Mouse (Mus musculus) limb, embryonic 15.5 days (tissue): Measurements from ENCODE around the gene Fgfr2. TPM values are rescaled to one million over a fixed set of nuclear protein-coding genes. Genes with fewer than 3 reads are reported as not detected.
A peak's percentile ranks its signal among the peaks of the same experiment; 100 is the strongest.

ENCODE experiments used
- ATAC-seq: fragments of 200-750 bp; cut with Nextera tagmentation; 2 replicates; pipeline ENCODE4 v1.8.0; 2017; ENCODE audit warnings: low read depth, moderate TSS enrichment; ENCODE audit not compliant: insufficient number of reproducible peaks, low FRiP score, low TSS enrichment
- H3K27ac ChIP-seq: fragments of 300-500 bp; sonication (generic); 2 replicates; pipeline ENCODE4 v1.5.1; 2015; ENCODE audit warnings: moderate library complexity, mild to moderate bottlenecking, inconsistent platforms
- H3K27me3 ChIP-seq: fragments of 300-500 bp; sonication (generic); 2 replicates; pipeline ENCODE4 v1.6.1; 2015; ENCODE audit warnings: inconsistent platforms
- H3K36me3 ChIP-seq: fragments of 300-500 bp; sonication (generic); 2 replicates; pipeline ENCODE4 v1.6.1; 2015; ENCODE audit warnings: inconsistent platforms
- H3K4me1 ChIP-seq: fragments of 300-500 bp; sonication (generic); 2 replicates; pipeline ENCODE4 v1.6.1; 2015; ENCODE audit warnings: inconsistent platforms
- H3K4me2 ChIP-seq: fragments of 300-500 bp; sonication (generic); 2 replicates; pipeline ENCODE4 v1.6.1; 2015; ENCODE audit warnings: mild to moderate bottlenecking, inconsistent platforms
- H3K4me3 ChIP-seq: fragments of 300-500 bp; sonication (generic); 2 replicates; pipeline ENCODE4 v1.5.1; 2015; ENCODE audit warnings: mild to moderate bottlenecking, inconsistent platforms
- H3K9ac ChIP-seq: fragments of 300-500 bp; sonication (generic); 2 replicates; pipeline ENCODE4 v1.6.1; 2015; ENCODE audit warnings: inconsistent platforms
- H3K9me3 ChIP-seq: fragments of 300-500 bp; sonication (generic); 2 replicates; pipeline ENCODE4 v1.6.1; 2016; ENCODE audit warnings: inconsistent platforms
- WGBS: fragments of 180-500 bp; shearing (Covaris S2); methylation state at CpG from one replicate; pipeline ENCODE4 v1.1.7; 2015; 5-methylcytosine and 5-hydroxymethylcytosine counted together
- polyA plus RNA-seq: library from polyadenylated mRNA; unstranded; fragments of >200 nt; fragmentation: Nextera tagmentation; extraction: Ambion mirVana; gene quantifications from 2 replicates; pipeline ENCODE4 v1.2.1, GENCODE M21; 2015

Gene Fgfr2
- polyA plus RNA-seq, 1 experiment from 2014 or later, result 101 TPM

DNA sequence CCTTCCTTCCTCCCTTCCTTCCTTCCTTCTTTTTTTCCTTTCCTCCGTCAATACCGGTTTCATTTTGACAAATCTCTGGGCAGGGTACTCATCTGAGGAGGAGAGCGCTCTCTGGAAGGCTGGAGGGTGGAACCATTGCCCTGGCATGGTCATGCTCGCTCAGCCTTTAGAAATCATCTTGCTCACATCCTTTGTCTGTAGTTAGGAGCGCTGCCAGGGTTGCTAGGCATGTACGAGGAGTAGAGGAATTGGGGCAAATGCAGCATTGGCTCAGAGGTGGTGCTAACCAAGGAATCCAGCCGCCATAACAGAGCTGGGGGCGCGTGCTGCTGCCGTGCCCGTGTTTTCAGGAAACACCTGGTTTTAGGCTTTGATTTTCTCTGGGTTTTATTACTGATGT lies 491.8 kb downstream of the Fgfr2 start:
- Histone ChIP-seq H3K4me3 (no peak overlapping the region), H3K9me3 (no peaks in the 10 kb centered on the region), H3K36me3 (no peaks in the 10 kb centered on the region), H3K27me3 (no peaks in the 10 kb centered on the region), H3K27ac (no peak overlapping the region), H3K9ac (no peak overlapping the region), H3K4me1 (no peaks in the 10 kb centered on the region), H3K4me2 (no peak overlapping the region)
- no peak for ATAC-seq
- WGBS, result 72% methylated on average over 11 of the region's 11 CpGs

DNA sequence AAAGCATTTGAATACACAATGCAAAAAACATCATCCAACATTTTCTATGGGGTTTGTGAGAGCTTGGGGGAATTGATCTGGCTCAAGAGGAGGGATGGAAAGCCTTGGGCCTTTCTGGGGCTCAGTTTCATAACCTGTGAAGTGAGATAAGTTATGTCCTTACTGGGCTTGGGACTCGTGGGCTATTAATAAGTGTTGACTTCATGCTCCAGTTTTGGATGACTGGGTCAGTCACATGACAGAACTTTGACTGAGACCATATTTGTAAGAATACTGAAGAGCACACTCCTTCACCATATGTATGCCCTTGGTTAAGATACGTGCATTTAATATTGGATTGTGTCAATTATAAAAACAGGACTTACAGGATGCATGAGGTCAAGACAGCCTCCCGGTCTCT lies 495.7 kb downstream of the Fgfr2 start:
- Histone ChIP-seq H3K27ac (no peak overlapping the region), H3K4me1 (no peaks in the 10 kb centered on the region), H3K9me3 (no peaks in the 10 kb centered on the region), H3K4me3 (no peak overlapping the region), H3K9ac (no peak overlapping the region), H3K36me3 (no peaks in the 10 kb centered on the region), H3K4me2 (no peak overlapping the region), H3K27me3 (no peaks in the 10 kb centered on the region)
- no peak for ATAC-seq
- WGBS, result 73% methylated on average over 3 of the region's 3 CpGs

DNA sequence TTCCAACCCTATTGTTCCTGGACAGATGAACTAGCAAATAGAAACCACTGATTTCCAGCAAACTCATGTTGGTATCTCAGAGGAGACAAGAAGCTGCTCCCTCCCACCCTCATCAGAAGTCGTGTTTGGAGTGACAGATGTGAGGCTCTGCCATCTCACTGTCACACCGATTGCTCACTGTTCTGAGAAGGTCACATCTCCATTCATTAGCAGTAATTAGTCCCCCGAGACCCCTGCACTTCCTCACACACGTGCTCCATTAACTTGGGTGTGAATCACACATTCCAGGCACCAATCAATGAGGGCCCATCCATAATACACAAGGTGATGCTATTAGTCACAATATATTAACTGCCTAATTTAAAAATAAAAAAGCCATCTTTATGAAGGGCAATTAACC lies 497.0 kb downstream of the Fgfr2 start:
- Histone ChIP-seq H3K36me3 (no peaks in the 10 kb centered on the region), H3K27me3 (no peaks in the 10 kb centered on the region), H3K4me3 (no peak overlapping the region), H3K9me3 (no peaks in the 10 kb centered on the region), H3K27ac (no peak overlapping the region), H3K9ac (no peak overlapping the region), H3K4me2 (no peak overlapping the region), H3K4me1 (no peaks in the 10 kb centered on the region)
- ATAC-seq, result no peak
- 40% methylated on average over 4 of the region's 4 CpGs for WGBS

DNA sequence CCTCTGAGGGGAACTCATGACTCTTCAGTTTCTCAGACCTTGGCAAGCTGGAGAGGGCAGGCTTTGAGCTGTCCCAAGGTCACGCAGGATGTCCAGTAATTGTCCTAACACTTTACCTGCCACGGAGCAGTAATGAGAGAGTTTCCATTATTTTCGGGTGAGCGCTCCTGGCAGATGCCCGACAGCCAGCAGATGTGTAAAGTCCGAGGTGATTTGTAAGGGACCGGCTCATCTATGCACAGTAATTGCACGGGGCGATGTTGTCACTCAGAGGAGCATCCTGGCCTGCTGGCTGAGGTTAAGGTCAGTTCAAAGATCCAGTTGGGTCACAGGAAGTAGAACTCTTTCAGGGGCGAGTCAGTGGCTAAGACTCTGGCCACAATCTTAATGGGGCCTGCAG lies 499.0 kb downstream of the Fgfr2 start:
- WGBS, result 73% methylated on average over 10 of the region's 10 CpGs

DNA sequence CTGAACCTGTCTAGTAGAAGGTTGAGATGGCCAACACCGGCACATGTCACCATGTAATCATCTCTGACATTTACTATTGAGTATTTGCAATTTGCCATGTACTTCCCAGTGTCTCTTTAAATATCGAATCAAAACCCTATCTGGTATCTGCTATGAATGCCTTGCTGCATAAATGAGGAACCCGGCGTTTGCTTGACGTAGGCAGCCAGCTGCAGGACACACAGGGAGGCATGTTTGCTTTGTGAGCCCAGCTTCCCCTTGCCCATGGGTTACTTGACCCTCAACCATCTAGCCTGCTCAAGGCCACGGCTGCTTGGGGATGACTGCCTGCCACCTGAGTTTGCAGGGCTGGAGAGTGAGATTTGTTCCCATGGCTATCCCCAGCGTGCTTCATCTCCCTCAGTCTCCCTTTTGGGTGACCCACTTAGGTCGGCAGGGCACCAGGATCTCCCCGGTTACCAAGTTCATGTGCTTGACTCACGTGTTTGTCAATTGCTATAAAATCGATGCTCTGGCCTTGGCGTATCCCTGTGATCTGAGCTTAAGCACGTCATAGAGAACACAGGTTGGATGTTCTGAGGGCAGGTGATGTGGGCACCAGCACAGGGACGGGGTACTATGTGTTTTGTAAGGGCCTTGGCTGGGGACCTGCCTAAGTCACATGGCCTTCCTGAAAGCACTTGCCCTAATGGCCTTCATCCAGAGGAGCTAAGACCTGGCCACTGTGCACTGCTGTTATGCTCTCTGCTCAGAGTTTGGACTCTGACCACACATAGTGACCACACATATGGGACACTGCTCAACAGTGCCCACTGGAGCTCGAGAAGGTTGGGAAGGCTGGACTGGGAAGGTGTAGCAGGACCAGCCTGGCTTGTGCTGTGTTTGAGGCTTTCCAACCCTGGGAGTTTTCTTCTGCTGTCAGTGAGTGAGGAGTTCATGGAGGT lies 502.9 kb downstream of the Fgfr2 start:
- no peak overlapping the region for H3K9ac ChIP-seq
- H3K4me3 ChIP-seq, result no peak overlapping the region
- H3K27me3 ChIP-seq, result no peaks in the 10 kb centered on the region
- H3K4me2 ChIP-seq, result no peak overlapping the region
- no peak for ATAC-seq
- WGBS, result 87% methylated on average over 15 of the region's 15 CpGs
- peaks cover 5% of the 10 kb centered on the region; the same call in 1 of the 2 replicates for H3K4me1 ChIP-seq
- no peak overlapping the region for H3K27ac ChIP-seq
- H3K36me3 ChIP-seq, result no peaks in the 10 kb centered on the region
- no peaks in the 10 kb centered on the region for H3K9me3 ChIP-seq

More for the DNA sequence above, 499.0 kb downstream of the Fgfr2 start:
- Histone ChIP-seq H3K4me1 (no peaks in the 10 kb centered on the region), H3K27me3 (no peaks in the 10 kb centered on the region), H3K4me3 (no peak overlapping the region), H3K27ac (no peak overlapping the region), H3K36me3 (no peaks in the 10 kb centered on the region), H3K4me2 (no peak overlapping the region), H3K9me3 (no peaks in the 10 kb centered on the region), H3K9ac (no peak overlapping the region)
- no peak for ATAC-seq

DNA sequence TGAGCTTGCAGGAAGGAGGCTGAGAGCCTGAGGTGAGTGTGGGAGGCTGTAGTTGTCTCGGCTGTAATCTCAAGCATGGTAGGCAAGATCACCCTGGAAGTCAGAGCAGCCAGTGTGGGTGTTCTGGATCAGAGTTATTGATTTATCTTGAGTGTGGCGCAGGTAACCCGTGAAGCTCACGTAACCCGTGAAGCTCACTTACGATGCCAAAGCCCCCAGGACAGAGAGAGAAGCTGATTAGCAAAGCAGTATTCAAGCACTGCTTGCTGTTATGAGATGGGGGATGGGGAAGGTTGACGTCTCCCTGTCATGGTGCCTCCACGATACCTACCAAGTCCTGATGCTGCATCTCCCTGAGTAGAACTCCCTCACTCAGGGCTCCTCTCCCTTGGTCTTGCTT lies 503.6 kb downstream of the Fgfr2 start:
- no peak overlapping the region for H3K4me3 ChIP-seq
- H3K4me1 ChIP-seq, result peaks cover 5% of the 10 kb centered on the region; the same call in 1 of the 2 replicates
- no peaks in the 10 kb centered on the region for H3K27me3 ChIP-seq
- ATAC-seq, result no peak
- no peak overlapping the region for H3K4me2 ChIP-seq
- H3K36me3 ChIP-seq, result no peaks in the 10 kb centered on the region
- 90% methylated on average over 8 of the region's 8 CpGs for WGBS
- H3K9me3 ChIP-seq, result no peaks in the 10 kb centered on the region
- no peak overlapping the region for H3K9ac ChIP-seq
- H3K27ac ChIP-seq, result no peak overlapping the region

DNA sequence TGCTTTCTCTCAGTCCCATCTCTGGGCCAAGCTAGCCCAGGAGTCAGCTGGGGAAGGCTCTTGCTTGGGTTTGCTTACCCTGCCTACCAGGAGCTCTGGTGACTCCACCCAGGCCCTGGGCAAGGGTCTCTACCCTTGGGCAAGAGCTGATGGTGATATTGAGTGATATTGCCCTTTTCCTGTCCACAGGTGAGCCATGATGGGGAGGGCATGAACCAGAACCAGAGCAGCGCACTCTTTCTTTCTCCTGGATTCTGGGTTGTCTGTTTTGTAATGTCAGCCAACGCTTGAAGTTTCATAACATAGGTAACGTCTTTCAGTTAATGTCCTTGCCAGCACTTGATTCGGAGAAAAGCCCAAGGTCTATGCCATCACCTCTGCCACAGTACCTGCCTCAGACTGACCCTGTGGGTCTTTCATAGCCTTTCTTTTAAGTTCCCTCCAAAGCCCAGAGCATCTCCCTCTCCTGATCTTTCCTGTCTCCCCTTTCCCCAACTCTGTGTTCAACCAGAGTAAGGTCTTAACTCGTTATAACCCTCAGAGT lies 506.1 kb downstream of the Fgfr2 start:
- ATAC-seq, result no peak
- WGBS, result 75% methylated on average over 5 of the region's 5 CpGs
- Histone ChIP-seq H3K36me3 (no peaks in the 10 kb centered on the region), H3K27me3 (no peaks in the 10 kb centered on the region), H3K4me3 (no peak overlapping the region), H3K9me3 (no peaks in the 10 kb centered on the region), H3K27ac (no peak overlapping the region), H3K4me2 (no peak overlapping the region), H3K4me1 (peaks cover 7% of the 10 kb centered on the region), H3K9ac (no peak overlapping the region)

DNA sequence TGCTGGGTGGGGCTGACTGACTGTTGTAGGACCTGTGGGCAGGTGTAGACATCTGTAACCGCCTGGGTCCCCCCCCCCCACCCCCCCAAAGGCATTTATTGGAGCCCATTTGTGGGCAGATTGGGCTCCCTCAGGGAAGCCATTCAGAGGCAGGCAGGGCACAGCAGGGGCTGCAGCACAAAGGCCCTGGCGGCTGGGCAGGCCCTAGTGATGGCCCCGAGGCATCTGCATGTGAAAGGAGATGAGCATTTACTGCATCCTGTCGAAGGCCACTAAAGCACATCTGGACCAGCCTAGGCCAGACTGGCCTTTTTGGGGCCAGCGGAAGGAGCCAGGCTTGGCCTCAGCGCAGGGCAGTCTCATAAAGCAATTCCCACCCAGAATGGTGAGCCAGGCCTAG lies 506.8 kb downstream of the Fgfr2 start:
- H3K27ac ChIP-seq, result no peak overlapping the region
- H3K9me3 ChIP-seq, result no peaks in the 10 kb centered on the region
- no peak for ATAC-seq
- H3K9ac ChIP-seq, result no peak overlapping the region
- no peaks in the 10 kb centered on the region for H3K36me3 ChIP-seq
- WGBS, result 32% methylated on average over 6 of the region's 6 CpGs
- H3K27me3 ChIP-seq, result no peaks in the 10 kb centered on the region
- peaks cover 7% of the 10 kb centered on the region for H3K4me1 ChIP-seq
- no peak overlapping the region for H3K4me3 ChIP-seq
- H3K4me2 ChIP-seq, result no peak overlapping the region

DNA sequence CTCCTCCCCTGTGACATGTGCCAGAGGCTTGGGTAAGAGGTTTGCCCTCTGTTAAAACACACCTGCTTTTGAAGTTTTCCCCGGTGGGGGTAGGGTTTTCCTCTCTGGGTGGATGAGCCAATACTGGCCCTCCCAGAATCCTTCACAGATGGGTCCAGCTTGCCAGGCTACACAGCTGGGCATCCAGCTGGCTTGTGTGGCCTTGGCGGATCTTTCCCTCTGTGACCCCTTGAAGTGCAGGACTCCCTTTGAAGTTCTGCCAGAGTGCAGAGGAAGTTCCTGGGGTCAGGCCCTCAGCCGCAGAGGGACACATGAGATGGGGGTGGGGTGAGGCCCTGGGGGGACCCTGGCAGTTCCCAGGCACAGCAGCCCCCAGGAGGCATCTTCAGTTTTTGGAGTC lies 507.8 kb downstream of the Fgfr2 start:
- H3K4me2 ChIP-seq, result no peak overlapping the region

DNA sequence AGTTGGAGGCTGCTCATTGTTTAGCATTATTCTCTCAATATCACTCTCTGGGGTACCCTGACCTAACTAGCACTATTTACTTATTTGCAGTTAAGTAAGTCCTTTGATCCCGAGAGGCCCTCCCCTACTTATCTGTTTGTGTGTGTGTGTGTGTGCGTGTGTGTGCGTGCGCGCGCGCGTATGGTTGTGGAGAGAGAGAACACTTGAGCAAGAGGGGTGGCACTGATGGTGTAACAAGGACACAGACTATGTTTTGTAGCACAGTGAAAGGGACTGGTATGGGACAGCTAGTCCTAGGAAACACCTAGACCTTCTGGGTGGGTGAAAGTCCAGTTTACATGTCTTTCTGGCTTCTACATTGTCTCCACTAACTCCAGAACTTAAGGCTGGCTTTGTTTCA lies 511.6 kb downstream of the Fgfr2 start:
- H3K36me3 ChIP-seq, result no peaks in the 10 kb centered on the region
- ATAC-seq, result no peak
- peaks cover 12% of the 10 kb centered on the region for H3K4me1 ChIP-seq
- no peak overlapping the region for H3K9ac ChIP-seq
- H3K4me2 ChIP-seq, result no peak overlapping the region
- H3K27me3 ChIP-seq, result no peaks in the 10 kb centered on the region
- whole genome bisulfite sequencing, result 97% methylated on average over 8 of the region's 8 CpGs
- no peak overlapping the region for H3K27ac ChIP-seq
- no peaks in the 10 kb centered on the region for H3K9me3 ChIP-seq
- H3K4me3 ChIP-seq, result no peak overlapping the region

More for the DNA sequence above, 507.8 kb downstream of the Fgfr2 start:
- Histone ChIP-seq H3K27me3 (no peaks in the 10 kb centered on the region), H3K9me3 (no peaks in the 10 kb centered on the region), H3K9ac (no peak overlapping the region), H3K4me3 (no peak overlapping the region), H3K27ac (no peak overlapping the region), H3K4me1 (peaks cover 14% of the 10 kb centered on the region), H3K36me3 (no peaks in the 10 kb centered on the region)
- no peak for ATAC-seq
- WGBS, result 23% methylated on average over 3 of the region's 3 CpGs

DNA sequence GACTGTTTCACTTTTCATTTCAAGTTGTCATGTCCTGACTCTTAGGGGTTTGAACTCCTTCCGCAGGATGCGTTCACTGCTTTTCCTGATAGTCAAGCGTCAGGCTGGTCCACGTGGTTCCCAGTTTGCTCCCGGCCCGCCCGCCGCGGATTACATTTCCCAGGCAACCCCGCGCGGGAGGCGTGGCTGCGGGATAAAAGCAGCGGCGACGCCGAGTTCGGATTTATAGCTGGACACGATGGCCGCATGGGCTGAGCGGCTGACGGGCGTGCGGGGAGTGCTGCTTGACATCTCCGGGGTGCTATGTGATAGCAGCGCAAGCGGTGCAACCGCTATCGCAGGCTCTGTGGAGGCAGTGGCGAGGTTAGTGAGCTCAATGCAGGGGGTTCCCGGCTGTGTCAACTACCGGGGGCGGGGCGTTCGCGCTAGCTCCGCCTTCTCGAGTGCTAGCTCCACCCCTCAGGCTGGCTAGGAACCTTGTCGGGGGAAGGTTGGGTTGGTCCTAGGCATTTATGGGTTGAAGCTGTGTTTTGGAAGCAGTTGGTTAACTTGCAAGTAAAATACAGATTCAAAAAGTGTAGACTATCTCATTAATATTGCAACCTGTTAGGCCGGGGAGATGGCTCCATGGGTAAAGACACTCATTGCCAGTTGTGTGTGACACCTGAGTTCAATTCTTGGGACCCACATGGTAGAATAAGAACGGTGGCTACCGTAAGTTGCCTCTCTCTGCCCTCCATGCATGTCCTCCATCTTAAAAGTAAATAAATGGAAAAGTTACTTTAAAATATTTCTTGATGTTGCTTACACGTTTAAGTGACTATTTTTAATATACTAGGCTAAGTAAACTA lies 512.5 kb downstream of the Fgfr2 start, which contains the start of gene Lhpp:
Gene Lhpp, plus strand, starts transcription at position 171 of the 851 bp plus-strand sequence.
- Histone ChIP-seq H3K4me1 (peaks cover 11% of the 10 kb centered on the region), H3K27ac (peak within 1 kb of the TSS; percentile 47; the same call in 1 of the 2 replicates), H3K36me3 (no peaks in the 10 kb centered on the region), H3K4me3 (peak within 1 kb of the TSS; percentile 64), H3K4me2 (peak within 1 kb of the TSS; percentile 77), H3K9ac (peak within 1 kb of the TSS; percentile 45), H3K9me3 (no peaks in the 10 kb centered on the region), H3K27me3 (no peaks in the 10 kb centered on the region)
- ATAC-seq, result peak; percentile 81
- WGBS, result 7% methylated on average over 44 of the region's 44 CpGs
